Mouse (Mus musculus): ENCODE data around the gene Tcf20. TPM values are rescaled to one million over a fixed set of nuclear protein-coding genes. Genes with fewer than 3 reads are reported as not detected.

The Tcf20 gene
- polyA plus RNA-seq, 1 experiment from 2014 or later: 18.7 TPM

- Histone ChIP-seq H3K9me3 (no peaks in the 10 kb centered on the region), H3K9ac (replicated peaks) (no peak overlapping the region), H3K4me3 (no peak overlapping the region), H3K4me2 (replicated peaks) (no peak overlapping the region), H3K27ac (replicated peaks) (no peak overlapping the region), H3K27me3 (no peaks in the 10 kb centered on the region), H3K4me1 (no peaks in the 10 kb centered on the region), H3K36me3 (no peaks in the 10 kb centered on the region)
- WGBS: 92% methylated on average over 2 of the region's 2 CpGs
- no peak for ATAC-seq (replicated peaks)
These were observed 221.7 kb downstream of the Tcf20 start for GRCm38 (mm10) chr15:82765943-82766342.

GRCm38 (mm10) chr15:82764881-82765280, 222.8 kb downstream of the Tcf20 start:
- Histone ChIP-seq H3K9me3 (no peaks in the 10 kb centered on the region), H3K36me3 (no peaks in the 10 kb centered on the region), H3K27me3 (no peaks in the 10 kb centered on the region), H3K9ac (replicated peaks) (no peak overlapping the region), H3K4me3 (no peak overlapping the region), H3K4me1 (no peaks in the 10 kb centered on the region), H3K27ac (replicated peaks) (no peak overlapping the region), H3K4me2 (replicated peaks) (no peak overlapping the region)
- 81% methylated on average over 6 of the region's 6 CpGs for WGBS
- ATAC-seq (replicated peaks): no peak

GRCm38 (mm10) chr15:82763631-82764420, 223.8 kb downstream of the Tcf20 start, which contains the start of gene Cyp2d40:
TSS of gene Cyp2d40 (minus strand) at chr15:82764183.
- Histone ChIP-seq H3K4me1 (no peaks in the 10 kb centered on the region), H3K9ac (replicated peaks) (no peak within 1 kb of the TSS), H3K4me2 (replicated peaks) (no peak within 1 kb of the TSS), H3K36me3 (no peaks in the 10 kb centered on the region), H3K27me3 (no peaks in the 10 kb centered on the region), H3K9me3 (no peaks in the 10 kb centered on the region), H3K27ac (replicated peaks) (no peak within 1 kb of the TSS), H3K4me3 (no peak within 1 kb of the TSS)
- 92% methylated on average over 9 of the region's 9 CpGs for WGBS
- no peak for ATAC-seq (replicated peaks)

Small RNA genes lying within 50 kb of the gene (microRNA-seq; reads per million reads assigned to microRNA genes)
- not detected for gene Gm27618
- 28.3 reads per million, percentile 36 among the genes with 10 or more reads in this experiment for gene Mir3080

Other genes starting within 250 kb of the Tcf20 start
- gene Cyp2d40, start 223.7 kb downstream of the Tcf20 start, polyA plus RNA-seq (2015; fragmentation: Nextera tagmentation; extraction: Ambion mirVana): not detected in 2 replicates
- gene Cyp2d26, start 193.6 kb downstream of the Tcf20 start, polyA plus RNA-seq (2015; fragmentation: Nextera tagmentation; extraction: Ambion mirVana): not detected in 2 replicates
- 1.6 and 1.8 TPM in 2 replicates for gene Nfam1, start 45.4 kb upstream of the Tcf20 start, polyA plus RNA-seq (2015; fragmentation: Nextera tagmentation; extraction: Ambion mirVana)
- gene Serhl, start 101.6 kb upstream of the Tcf20 start, polyA plus RNA-seq (2015; fragmentation: Nextera tagmentation; extraction: Ambion mirVana): 31.3 and 35.9 TPM in 2 replicates
- gene Rrp7a, start 134.9 kb upstream of the Tcf20 start, polyA plus RNA-seq (2015; fragmentation: Nextera tagmentation; extraction: Ambion mirVana): 72.4 and 72.9 TPM in 2 replicates
- 157 and 159 TPM in 2 replicates for gene Poldip3, start 161.5 kb upstream of the Tcf20 start, polyA plus RNA-seq (2015; fragmentation: Nextera tagmentation; extraction: Ambion mirVana)
- gene Cyb5r3, start 184.7 kb upstream of the Tcf20 start, polyA plus RNA-seq (2015; fragmentation: Nextera tagmentation; extraction: Ambion mirVana): 85.3 and 92.8 TPM in 2 replicates

Measured in forebrain, embryonic 15.5 days (tissue).